Mouse (Mus musculus) limb, embryonic 12.5 days (tissue): ENCODE results near the gene Ank3. TPM values are rescaled to one million over a fixed set of nuclear protein-coding genes. Genes with fewer than 3 reads are reported as not detected.

Experiments used
- ATAC-seq: fragments of 200-750 bp; cut with Nextera tagmentation; 2 replicates; pipeline ENCODE4 v1.8.0; 2017; ENCODE audit warnings: low read depth, moderate TSS enrichment; ENCODE audit not compliant: insufficient number of reproducible peaks, insufficient read depth, low FRiP score, low TSS enrichment
- H3K27ac ChIP-seq: fragments of 300-500 bp; sonication (generic); 2 replicates; pipeline ENCODE4 v1.5.1; 2016; ENCODE audit warnings: mild to moderate bottlenecking, moderate library complexity
- H3K27me3 ChIP-seq: fragments of 300-500 bp; sonication (generic); 2 replicates; pipeline ENCODE4 v1.6.1; 2016; ENCODE audit warnings: mild to moderate bottlenecking, moderate library complexity
- H3K36me3 ChIP-seq: fragments of 300-500 bp; sonication (generic); 2 replicates; pipeline ENCODE4 v1.6.1; 2016; ENCODE audit warnings: mild to moderate bottlenecking, moderate library complexity
- H3K4me1 ChIP-seq: fragments of 300-500 bp; sonication (generic); replicated peaks from 2 replicates; pipeline ENCODE4 v1.6.1; 2016
- H3K4me2 ChIP-seq: fragments of 300-500 bp; sonication (generic); 2 replicates; pipeline ENCODE4 v1.6.1; 2016; ENCODE audit warnings: mild to moderate bottlenecking, moderate library complexity
- H3K4me3 ChIP-seq: fragments of 300-500 bp; sonication (generic); replicated peaks from 2 replicates; pipeline ENCODE4 v1.5.1; 2016; ENCODE audit warnings: mild to moderate bottlenecking
- H3K9ac ChIP-seq: fragments of 300-500 bp; sonication (generic); replicated peaks from 2 replicates; pipeline ENCODE4 v1.6.1; 2016; ENCODE audit warnings: mild to moderate bottlenecking, moderate library complexity
- H3K9me3 ChIP-seq: fragments of 300-500 bp; sonication (generic); 2 replicates; pipeline ENCODE4 v1.6.1; 2016; ENCODE audit warnings: mild to moderate bottlenecking, moderate library complexity
- WGBS: fragments of 180-500 bp; shearing (Covaris S2); methylation state at CpG from one replicate; pipeline ENCODE4 v1.1.7; 2016; 5-methylcytosine and 5-hydroxymethylcytosine counted together
- polyA plus RNA-seq: library from polyadenylated mRNA; unstranded; fragments of >200 nt; fragmentation: Nextera tagmentation; extraction: Ambion mirVana; gene quantifications from 2 replicates; pipeline ENCODE4 v1.2.1, GENCODE M21; 2016

Ank3 gene
- polyA plus RNA-seq, 1 experiment from 2014 or later: 32.5 TPM

DNA sequence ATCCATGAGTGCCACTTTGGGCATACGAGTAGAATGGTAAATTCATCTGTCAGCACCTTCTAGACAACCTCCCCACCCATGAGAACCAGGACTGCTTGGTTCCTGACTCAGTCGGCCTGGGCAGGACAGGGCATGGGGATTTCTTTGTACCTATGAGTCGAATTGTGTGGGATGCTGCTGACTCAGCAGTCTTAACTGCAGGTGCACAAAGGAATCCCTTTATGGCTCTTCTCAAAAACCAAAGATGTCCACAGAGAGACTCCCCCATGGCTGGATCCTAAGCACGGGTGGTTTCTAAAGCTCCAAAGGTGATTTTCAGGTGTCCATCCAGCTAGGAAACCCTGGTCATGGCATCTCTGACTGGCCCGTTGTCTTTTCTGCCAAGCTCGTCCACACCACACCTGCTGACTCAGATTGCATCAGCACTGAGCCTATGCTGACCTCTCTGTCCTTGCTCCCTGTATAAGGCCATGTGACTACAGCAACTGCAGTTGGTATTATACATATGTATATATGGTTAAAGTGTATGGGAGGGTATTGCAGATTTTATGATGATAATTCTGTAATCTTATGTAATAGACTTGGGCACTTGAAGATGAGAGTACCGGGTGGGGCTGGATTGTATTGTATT, 538.8 kb downstream of the Ank3 start:
- ATAC-seq: no peak
- Histone ChIP-seq H3K4me1 (0 out of 2 replicates have a peak, but pooled peaks cover 2% of the 10 kb centered on the region), H3K4me2 (no peak overlapping the region), H3K9me3 (peaks cover 6% of the 10 kb centered on the region; the same call in 1 of the 2 replicates), H3K9ac (no peak overlapping the region), H3K27ac (no peak overlapping the region), H3K36me3 (peaks cover 29% of the 10 kb centered on the region), H3K27me3 (no peaks in the 10 kb centered on the region), H3K4me3 (no peak overlapping the region)
- 93% methylated on average over 7 of the region's 7 CpGs for WGBS

DNA sequence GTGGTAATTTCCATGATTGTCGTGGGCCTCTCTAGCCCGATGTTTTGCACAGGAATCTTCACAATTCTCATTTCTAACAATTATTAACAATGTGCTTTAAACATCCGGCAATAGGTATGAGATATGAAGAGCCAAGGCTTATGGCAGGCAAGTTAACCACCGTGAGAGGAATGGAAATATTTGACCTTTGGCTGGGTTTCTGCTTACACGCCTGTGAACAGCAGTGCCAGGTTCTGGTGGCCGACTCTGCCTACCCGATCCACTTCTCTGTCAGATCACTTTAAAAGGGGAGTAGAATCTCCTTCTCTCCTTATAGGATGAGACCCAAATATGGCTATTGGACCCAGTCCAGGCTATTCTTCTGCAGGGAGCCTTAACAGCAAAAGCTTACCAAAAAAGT, 540.6 kb downstream of the Ank3 start:
- Histone ChIP-seq H3K27ac (no peak overlapping the region), H3K9me3 (peaks cover 6% of the 10 kb centered on the region; the same call in 1 of the 2 replicates), H3K36me3 (peaks cover 21% of the 10 kb centered on the region), H3K4me1 (peaks cover 9% of the 10 kb centered on the region), H3K27me3 (no peaks in the 10 kb centered on the region), H3K4me3 (no peak overlapping the region), H3K4me2 (no peak overlapping the region), H3K9ac (no peak overlapping the region)
- WGBS: 91% methylated on average over 7 of the region's 7 CpGs
- ATAC-seq: no peak

GRCm38 (mm10) chr10:69939966-69940365, 541.4 kb downstream of the Ank3 start:
- Histone ChIP-seq H3K9me3 (peaks cover 6% of the 10 kb centered on the region; the same call in 1 of the 2 replicates), H3K4me1 (peaks cover 9% of the 10 kb centered on the region), H3K36me3 (peaks cover 17% of the 10 kb centered on the region), H3K27me3 (no peaks in the 10 kb centered on the region), H3K4me2 (no peak overlapping the region), H3K9ac (no peak overlapping the region), H3K27ac (no peak overlapping the region), H3K4me3 (no peak overlapping the region)
- 69% methylated on average over 7 of the region's 7 CpGs for WGBS
- ATAC-seq: no peak

DNA sequence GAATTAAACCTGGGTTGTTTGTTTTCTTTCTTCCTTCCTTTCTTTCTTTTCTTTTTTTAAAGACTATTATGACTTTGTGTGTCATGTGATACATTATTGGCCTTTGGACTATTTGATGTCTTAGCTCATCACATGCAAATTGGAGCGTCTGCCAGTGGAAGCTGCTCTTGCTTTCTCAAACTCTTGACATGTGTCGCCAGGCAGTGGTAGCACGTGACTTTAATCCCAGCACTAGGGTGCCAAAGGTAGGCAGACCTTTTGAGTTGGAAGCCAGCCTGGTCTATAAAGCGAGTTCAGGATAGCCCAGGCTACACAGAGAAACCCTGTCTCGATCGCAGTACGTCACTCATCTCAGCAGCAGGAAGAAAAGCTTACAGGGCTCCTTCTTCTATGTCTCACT, 542.4 kb downstream of the Ank3 start:
- no peak overlapping the region for H3K9ac ChIP-seq
- peaks cover 11% of the 10 kb centered on the region for H3K36me3 ChIP-seq
- H3K4me3 ChIP-seq: no peak overlapping the region
- H3K27ac ChIP-seq: no peak overlapping the region
- H3K4me1 ChIP-seq: peaks cover 9% of the 10 kb centered on the region
- WGBS: 94% methylated on average over 7 of the region's 7 CpGs
- ATAC-seq: no peak
- no peak overlapping the region for H3K4me2 ChIP-seq
- H3K9me3 ChIP-seq: peaks cover 6% of the 10 kb centered on the region; the same call in 1 of the 2 replicates
- H3K27me3 ChIP-seq: no peaks in the 10 kb centered on the region

GRCm38 (mm10) chr10:69944845-69945244, 546.3 kb downstream of the Ank3 start:
- 87% methylated on average over 9 of the region's 9 CpGs for WGBS
- no peak for ATAC-seq

DNA sequence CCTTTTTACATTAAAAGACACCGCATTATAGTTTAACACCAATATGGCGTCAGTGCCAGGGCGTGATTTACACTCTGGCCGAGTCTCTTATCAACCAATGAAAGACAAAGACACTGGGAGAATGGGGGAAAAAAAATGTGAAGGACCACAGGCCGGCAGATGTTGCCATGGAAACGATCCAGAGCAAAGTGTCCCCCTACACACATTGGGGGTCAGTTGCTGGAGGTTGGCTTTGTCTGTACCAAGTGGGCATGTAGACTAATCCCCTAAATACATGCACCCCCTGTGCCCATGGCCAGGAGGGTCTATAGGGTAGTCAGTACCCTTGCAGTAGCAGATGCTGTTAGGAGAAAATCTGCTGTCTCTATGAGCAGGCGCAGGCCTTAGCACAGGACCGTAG, 547.3 kb downstream of the Ank3 start:
- no peak overlapping the region for H3K27ac ChIP-seq
- no peak overlapping the region for H3K4me2 ChIP-seq
- ATAC-seq: no peak
- H3K4me3 ChIP-seq: no peak overlapping the region
- H3K27me3 ChIP-seq: no peaks in the 10 kb centered on the region
- peaks cover 11% of the 10 kb centered on the region for H3K4me1 ChIP-seq
- 90% methylated on average over 8 of the region's 8 CpGs for WGBS
- H3K9me3 ChIP-seq: no peaks in the 10 kb centered on the region
- H3K36me3 ChIP-seq: no peaks in the 10 kb centered on the region
- no peak overlapping the region for H3K9ac ChIP-seq

More at GRCm38 (mm10) chr10:69944845-69945244, 546.3 kb downstream of the Ank3 start:
- Histone ChIP-seq H3K9me3 (peaks cover 2% of the 10 kb centered on the region; the same call in 1 of the 2 replicates), H3K4me3 (no peak overlapping the region), H3K27me3 (no peaks in the 10 kb centered on the region), H3K36me3 (peaks cover 3% of the 10 kb centered on the region; the same call in 1 of the 2 replicates), H3K4me1 (peaks cover 11% of the 10 kb centered on the region), H3K9ac (no peak overlapping the region), H3K4me2 (no peak overlapping the region), H3K27ac (no peak overlapping the region)

GRCm38 (mm10) chr10:69946271-69946670, 547.7 kb downstream of the Ank3 start:
- Histone ChIP-seq H3K9ac (no peak overlapping the region), H3K27ac (no peak overlapping the region), H3K4me3 (no peak overlapping the region), H3K36me3 (no peaks in the 10 kb centered on the region), H3K9me3 (no peaks in the 10 kb centered on the region), H3K4me2 (no peak overlapping the region), H3K27me3 (no peaks in the 10 kb centered on the region), H3K4me1 (peaks cover 11% of the 10 kb centered on the region)
- no peak for ATAC-seq
- WGBS: 88% methylated on average over 8 of the region's 8 CpGs

DNA sequence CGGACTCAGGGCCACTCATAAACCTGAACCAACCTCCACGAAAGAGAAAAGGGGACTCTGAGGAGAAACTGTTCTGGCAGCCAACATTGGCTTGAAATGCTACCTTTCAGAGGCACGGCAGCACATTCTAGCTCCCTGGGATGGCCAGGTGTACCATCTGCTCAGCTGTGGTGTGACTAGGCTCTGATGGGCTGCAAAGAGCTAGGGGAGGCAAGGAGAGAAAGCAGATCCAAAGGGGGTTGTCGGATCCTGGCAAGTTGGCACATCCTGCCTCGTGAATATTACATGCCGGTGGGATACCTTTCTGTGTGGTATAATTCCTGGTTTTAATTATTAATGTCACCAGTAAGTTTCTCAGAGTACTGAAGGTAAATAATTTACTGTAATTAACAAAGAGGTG, 548.5 kb downstream of the Ank3 start:
- no peak overlapping the region for H3K9ac ChIP-seq
- H3K27ac ChIP-seq: no peak overlapping the region; the same call in 1 of the 2 replicates
- peaks cover 11% of the 10 kb centered on the region for H3K4me1 ChIP-seq
- WGBS: 82% methylated on average over 6 of the region's 6 CpGs
- H3K27me3 ChIP-seq: no peaks in the 10 kb centered on the region
- no peaks in the 10 kb centered on the region for H3K36me3 ChIP-seq
- no peaks in the 10 kb centered on the region for H3K9me3 ChIP-seq
- H3K4me3 ChIP-seq: no peak overlapping the region
- no peak for ATAC-seq
- H3K4me2 ChIP-seq: no peak overlapping the region

DNA sequence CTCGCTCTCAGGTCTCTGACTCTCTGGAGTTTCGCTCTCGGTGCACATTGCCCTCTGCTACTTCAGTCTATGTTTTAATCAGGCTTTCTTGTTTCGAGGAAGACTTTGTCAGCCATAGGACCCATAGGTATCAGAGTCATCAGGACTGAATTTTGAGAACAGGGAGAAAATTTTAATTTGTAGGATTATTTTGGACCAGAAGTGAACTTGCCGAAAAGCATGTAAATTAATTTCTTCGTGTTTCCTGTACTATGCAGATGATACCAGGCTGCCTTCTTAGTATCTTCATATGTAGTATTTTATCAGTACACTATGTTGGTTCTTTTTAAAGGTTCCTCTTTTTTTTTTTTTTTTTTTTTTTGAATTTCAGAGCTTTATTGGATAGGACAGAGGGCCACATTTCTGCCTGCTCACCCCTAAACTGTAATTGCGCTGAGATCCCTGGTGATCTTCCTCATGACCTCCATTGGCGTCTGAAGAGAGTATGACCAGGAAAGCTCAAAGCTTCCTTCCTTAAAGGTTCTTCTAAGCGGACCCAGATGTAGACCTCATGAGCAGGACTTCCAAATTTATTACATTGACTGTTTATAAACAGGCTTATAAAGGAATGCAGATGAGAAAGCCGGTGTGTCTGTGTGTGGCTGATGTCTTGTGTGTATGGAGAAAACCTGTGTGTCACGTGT, 551.8 kb downstream of the Ank3 start:
- H3K36me3 ChIP-seq: 0 out of 2 replicates have a peak, but pooled peaks cover 3% of the 10 kb centered on the region
- H3K9me3 ChIP-seq: no peaks in the 10 kb centered on the region
- no peak for ATAC-seq
- H3K4me3 ChIP-seq: no peak overlapping the region
- no peaks in the 10 kb centered on the region for H3K27me3 ChIP-seq
- 90% methylated on average over 11 of the region's 11 CpGs for WGBS
- no peak overlapping the region for H3K4me2 ChIP-seq
- no peak overlapping the region for H3K9ac ChIP-seq
- H3K27ac ChIP-seq: no peak overlapping the region
- 0 out of 2 replicates have a peak, but pooled peaks cover 2% of the 10 kb centered on the region for H3K4me1 ChIP-seq

DNA sequence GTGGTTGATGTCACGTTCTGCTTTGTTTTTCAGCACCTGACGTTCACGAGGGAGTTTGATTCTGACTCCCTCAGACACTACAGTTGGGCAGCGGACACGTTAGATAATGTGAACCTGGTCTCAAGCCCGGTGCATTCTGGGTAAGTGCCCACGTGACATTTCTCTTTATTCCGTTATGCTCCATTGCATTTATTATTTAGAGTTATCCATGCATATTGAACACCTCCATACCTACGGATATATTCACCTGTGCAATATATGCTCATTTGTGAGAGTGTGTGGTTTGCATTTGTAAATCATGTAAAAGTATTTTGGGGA, 552.3 kb downstream of the Ank3 start:
- H3K36me3 ChIP-seq: 0 out of 2 replicates have a peak, but pooled peaks cover 7% of the 10 kb centered on the region
- no peak for ATAC-seq
- no peaks in the 10 kb centered on the region for H3K9me3 ChIP-seq
- no peak overlapping the region for H3K9ac ChIP-seq
- H3K4me3 ChIP-seq: no peak overlapping the region
- H3K27me3 ChIP-seq: no peaks in the 10 kb centered on the region
- no peak overlapping the region for H3K27ac ChIP-seq
- no peak overlapping the region for H3K4me2 ChIP-seq
- 0 out of 2 replicates have a peak, but pooled peaks cover 2% of the 10 kb centered on the region for H3K4me1 ChIP-seq
- WGBS: 94% methylated on average over 9 of the region's 9 CpGs

DNA sequence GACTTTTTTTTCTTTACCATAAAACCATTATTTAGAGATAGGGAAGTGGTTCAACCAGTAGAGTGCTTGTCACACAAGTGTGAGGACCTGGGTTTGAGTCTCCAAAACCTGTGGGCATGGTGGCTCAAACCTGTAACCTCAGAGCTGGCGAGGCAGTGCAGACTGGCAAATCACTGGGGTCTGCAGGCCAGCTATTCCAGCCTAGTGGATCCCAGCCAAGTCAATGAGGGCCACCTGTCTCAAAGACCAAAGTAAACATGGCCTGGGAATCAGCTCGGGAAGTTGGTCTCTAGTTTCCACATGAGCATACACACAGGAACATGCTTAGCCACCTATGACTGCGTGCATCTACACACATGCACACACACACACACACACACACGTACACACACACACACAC, 552.9 kb downstream of the Ank3 start:
- H3K4me3 ChIP-seq: no peak overlapping the region
- no peak overlapping the region for H3K4me2 ChIP-seq
- 0 out of 2 replicates have a peak, but pooled peaks cover 2% of the 10 kb centered on the region for H3K4me1 ChIP-seq
- H3K9me3 ChIP-seq: no peaks in the 10 kb centered on the region
- no peak for ATAC-seq
- no peaks in the 10 kb centered on the region for H3K27me3 ChIP-seq
- H3K36me3 ChIP-seq: 0 out of 2 replicates have a peak, but pooled peaks cover 12% of the 10 kb centered on the region
- H3K27ac ChIP-seq: no peak overlapping the region
- no peak overlapping the region for H3K9ac ChIP-seq
- WGBS: 80% methylated on average over 4 of the region's 4 CpGs
